Mouse (Mus musculus) liver, embryonic 16.5 days (tissue): ENCODE data around the gene Myo6. TPM values are rescaled to one million over a fixed set of nuclear protein-coding genes. Genes with fewer than 3 reads are reported as not detected.
A peak's percentile ranks its signal among the peaks of the same experiment; 100 is the strongest.
"Not testable (repeated sequence)": the region's sequence is repeated elsewhere in the genome, so short reads cannot be mapped to it uniquely, and the experiment has no call there.

ENCODE experiments used
- ATAC-seq: fragments of 200-750 bp; cut with Nextera tagmentation; 2 replicates; pipeline ENCODE4 v1.8.0; 2017; ENCODE audit warnings: low read depth, mild to moderate bottlenecking, moderate number of reproducible peaks, moderate library complexity
- H3K27ac ChIP-seq: fragments of 300-500 bp; sonication (generic); 2 replicates; pipeline ENCODE4 v1.5.1; 2014; ENCODE audit warnings: mild to moderate bottlenecking, low read length
- H3K27me3 ChIP-seq: fragments of 300-500 bp; sonication (generic); 2 replicates; pipeline ENCODE4 v1.6.1; 2014; ENCODE audit warnings: low read depth, low read length, mixed read lengths; ENCODE audit not compliant: control insufficient read depth, insufficient read depth
- H3K36me3 ChIP-seq: fragments of 300-500 bp; sonication (generic); 2 replicates; pipeline ENCODE4 v1.6.1; 2014; ENCODE audit warnings: mild to moderate bottlenecking; ENCODE audit not compliant: control insufficient read depth, insufficient read depth
- H3K4me1 ChIP-seq: fragments of 300-500 bp; sonication (generic); 2 replicates; pipeline ENCODE4 v1.6.1; 2014; ENCODE audit warnings: low read depth, low read length, mixed read lengths; ENCODE audit not compliant: control insufficient read depth
- H3K4me2 ChIP-seq: fragments of 300-500 bp; sonication (generic); 2 replicates; pipeline ENCODE4 v1.6.1; 2014; ENCODE audit warnings: low read depth, low read length, mixed read lengths
- H3K4me3 ChIP-seq: fragments of 300-500 bp; sonication (generic); 2 replicates; pipeline ENCODE4 v1.5.1; 2014; ENCODE audit warnings: low read depth, mild to moderate bottlenecking, low read length
- H3K9ac ChIP-seq: fragments of 300-500 bp; sonication (generic); 2 replicates; pipeline ENCODE4 v1.6.1; 2014; ENCODE audit warnings: low read depth, low read length
- H3K9me3 ChIP-seq: fragments of 300-500 bp; sonication (generic); replicated peaks from 2 replicates; pipeline ENCODE4 v1.6.1; 2016; ENCODE audit warnings: low read length; ENCODE audit not compliant: control insufficient read depth
- WGBS: fragments of 180-500 bp; shearing (Covaris S2); extraction: QIAGEN DNeasy Blood & Tissue Kit; methylation state at CpG from one replicate; pipeline ENCODE4 v1.1.7; 2014; ENCODE audit not compliant: insufficient replicate concordance; 5-methylcytosine and 5-hydroxymethylcytosine counted together
- polyA plus RNA-seq: library from polyadenylated mRNA; unstranded; fragments of >200 nt; fragmentation: Nextera tagmentation; extraction: Ambion mirVana; gene quantifications from 2 replicates; pipeline ENCODE4 v1.2.1, GENCODE M21; 2015

The Myo6 gene
- polyA plus RNA-seq, 1 experiment from 2014 or later, result 3.9 TPM

DNA sequence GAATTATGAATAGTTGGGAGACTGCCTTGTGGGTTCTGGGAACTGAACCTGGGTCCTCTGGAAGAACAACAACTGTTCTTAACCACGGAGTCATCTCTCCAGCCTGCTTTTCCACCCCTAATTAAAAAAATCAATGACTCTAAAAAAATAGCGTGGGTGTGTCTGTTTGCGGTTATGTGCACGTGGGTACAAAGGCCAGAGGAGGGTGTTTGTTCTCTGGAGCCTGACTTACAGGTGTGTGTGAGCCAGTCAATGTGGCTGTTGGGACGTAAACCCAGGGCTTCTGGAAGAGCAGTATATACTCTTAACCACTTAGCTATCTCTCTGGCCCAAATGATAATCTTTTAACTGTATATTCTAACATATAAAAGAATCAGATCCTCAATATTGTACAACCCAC is 148.8 kb downstream of the Myo6 start:
- no peaks in the 10 kb centered on the region for H3K27me3 ChIP-seq
- H3K27ac ChIP-seq, result no peak overlapping the region
- no peak overlapping the region for H3K4me2 ChIP-seq
- no peak overlapping the region for H3K4me3 ChIP-seq
- H3K9ac ChIP-seq, result no peak overlapping the region
- H3K4me1 ChIP-seq, result no peaks in the 10 kb centered on the region
- ATAC-seq, result peak; percentile 50; the same call in 1 of the 2 replicates
- 45% methylated on average over 5 of the region's 5 CpGs for WGBS
- H3K9me3 ChIP-seq, result no peaks in the 10 kb centered on the region
- no peaks in the 10 kb centered on the region for H3K36me3 ChIP-seq

DNA sequence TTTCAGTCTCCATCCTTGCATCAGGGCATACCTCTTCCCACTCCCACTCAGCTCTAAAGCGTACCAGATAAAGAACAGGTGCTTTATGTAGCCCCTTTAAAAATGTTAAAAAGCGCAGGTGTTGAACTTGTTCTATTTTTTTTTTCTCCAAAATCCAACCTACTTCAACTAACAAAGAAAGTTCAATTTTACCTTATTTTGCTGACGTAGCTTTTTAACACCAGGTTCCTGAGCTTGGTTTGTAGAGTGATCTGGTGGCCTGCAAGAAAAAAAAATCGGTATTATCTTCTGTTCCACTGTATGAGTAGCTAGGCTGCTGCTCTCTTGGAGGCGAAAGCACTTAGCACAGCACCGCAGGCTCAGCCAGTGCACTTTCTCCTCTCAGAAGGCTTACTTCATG is 151.1 kb downstream of the Myo6 start:
- Histone ChIP-seq H3K27ac (no peak overlapping the region), H3K4me3 (no peak overlapping the region), H3K36me3 (no peaks in the 10 kb centered on the region), H3K27me3 (no peaks in the 10 kb centered on the region), H3K4me2 (no peak overlapping the region), H3K9me3 (no peaks in the 10 kb centered on the region), H3K4me1 (no peaks in the 10 kb centered on the region), H3K9ac (no peak overlapping the region)
- 68% methylated on average over 6 of the region's 6 CpGs for WGBS
- ATAC-seq, result no peak

DNA sequence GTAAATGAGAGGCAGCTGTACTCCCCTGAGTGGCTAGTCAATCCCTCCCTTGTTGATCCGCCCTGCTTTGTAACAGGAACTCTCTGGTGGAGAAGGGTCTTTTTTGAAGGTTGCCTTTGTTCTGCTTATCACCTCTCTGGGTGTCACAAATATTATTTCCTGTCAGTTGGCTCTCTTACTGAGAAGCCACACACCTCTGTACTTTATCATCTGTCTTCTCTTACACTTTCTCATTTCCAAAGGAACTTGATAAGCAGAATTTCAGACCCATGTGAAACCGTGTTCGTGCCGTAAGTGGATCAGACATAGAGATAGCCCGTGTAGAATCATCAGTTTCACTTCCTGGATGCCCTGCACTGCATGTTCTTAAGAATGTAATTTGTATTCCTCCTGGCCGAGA is 153.2 kb downstream of the Myo6 start:
- Histone ChIP-seq H3K9ac (no peak overlapping the region), H3K9me3 (no peaks in the 10 kb centered on the region), H3K27ac (no peak overlapping the region), H3K4me3 (no peak overlapping the region), H3K27me3 (no peaks in the 10 kb centered on the region), H3K4me2 (no peak overlapping the region), H3K36me3 (no peaks in the 10 kb centered on the region), H3K4me1 (no peaks in the 10 kb centered on the region)
- WGBS, result 16% methylated on average over 6 of the region's 6 CpGs
- ATAC-seq, result no peak

DNA sequence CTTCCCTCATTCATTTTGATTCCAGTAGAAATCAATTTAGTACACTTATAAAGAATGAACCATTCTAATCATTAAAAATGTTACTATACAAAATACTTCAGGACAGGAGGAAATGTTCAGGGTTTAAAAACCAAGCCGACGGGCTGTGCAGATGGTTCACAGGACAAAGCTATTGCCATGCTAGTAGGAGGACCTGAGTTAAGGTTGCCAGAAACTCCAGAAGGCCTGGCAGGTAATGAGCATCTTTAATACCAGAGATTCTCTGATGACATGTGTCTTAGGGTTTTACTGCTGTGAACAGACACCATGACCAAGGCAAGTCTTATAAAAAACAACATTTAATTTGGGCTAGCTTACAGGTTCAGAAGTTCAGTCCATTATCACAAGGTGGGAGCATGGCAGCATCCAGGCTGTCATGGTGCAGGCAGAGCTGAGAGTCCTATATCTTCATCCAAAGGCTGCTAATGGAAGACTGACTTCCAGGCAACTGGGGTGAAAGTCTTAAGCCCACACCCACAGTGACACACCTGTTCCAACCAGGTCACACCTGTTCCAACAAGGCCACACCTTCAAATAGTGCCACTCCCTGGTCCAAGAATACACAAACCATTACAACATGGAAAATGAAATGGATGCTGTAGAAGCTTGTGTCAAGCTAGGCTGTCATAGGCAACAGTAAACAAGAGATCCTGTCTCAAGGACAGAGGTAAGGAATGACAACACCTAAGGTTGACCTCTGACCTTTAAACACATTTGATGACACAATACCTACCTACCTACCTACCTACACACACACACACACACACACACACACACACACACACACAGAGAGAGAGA is 156.4 kb downstream of the Myo6 start:
- not testable (repeated sequence) for H3K36me3 ChIP-seq, H3K27ac ChIP-seq, H3K9ac ChIP-seq, H3K27me3 ChIP-seq, H3K4me3 ChIP-seq, ATAC-seq, H3K4me2 ChIP-seq, H3K4me1 ChIP-seq, H3K9me3 ChIP-seq
- 72% methylated on average over 2 of the region's 2 CpGs for WGBS

DNA sequence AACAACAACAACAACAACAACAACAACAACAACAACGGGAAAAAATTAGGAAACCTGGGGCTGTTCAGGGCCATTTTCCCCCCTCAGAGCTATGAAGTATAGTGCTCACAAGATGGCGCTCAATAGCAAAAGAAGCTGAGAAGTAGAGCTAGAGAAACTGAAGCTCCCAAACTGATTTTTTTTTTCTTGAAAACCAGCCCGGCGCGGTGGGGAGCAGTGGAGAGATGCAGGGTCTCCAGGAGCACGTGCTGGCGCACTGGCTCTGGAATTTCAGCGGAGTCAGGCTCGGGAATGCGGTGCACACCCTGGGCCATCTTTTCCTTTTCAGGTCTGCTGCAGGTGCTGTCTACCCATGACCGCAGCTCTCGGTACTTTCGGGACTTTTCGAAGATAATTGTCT is 167.3 kb downstream of the Myo6 start:
- WGBS, result 22% methylated on average over 14 of the region's 14 CpGs
- Histone ChIP-seq H3K27ac (no peak overlapping the region), H3K4me1 (no peaks in the 10 kb centered on the region), H3K4me2 (peak overlapping the region; percentile 48), H3K27me3 (no peaks in the 10 kb centered on the region), H3K9ac (no peak overlapping the region), H3K36me3 (no peaks in the 10 kb centered on the region), H3K9me3 (no peaks in the 10 kb centered on the region), H3K4me3 (0 out of 2 replicates have a peak overlapping the region, but pooled peaks have one; percentile 28)
- ATAC-seq, result no peak

DNA sequence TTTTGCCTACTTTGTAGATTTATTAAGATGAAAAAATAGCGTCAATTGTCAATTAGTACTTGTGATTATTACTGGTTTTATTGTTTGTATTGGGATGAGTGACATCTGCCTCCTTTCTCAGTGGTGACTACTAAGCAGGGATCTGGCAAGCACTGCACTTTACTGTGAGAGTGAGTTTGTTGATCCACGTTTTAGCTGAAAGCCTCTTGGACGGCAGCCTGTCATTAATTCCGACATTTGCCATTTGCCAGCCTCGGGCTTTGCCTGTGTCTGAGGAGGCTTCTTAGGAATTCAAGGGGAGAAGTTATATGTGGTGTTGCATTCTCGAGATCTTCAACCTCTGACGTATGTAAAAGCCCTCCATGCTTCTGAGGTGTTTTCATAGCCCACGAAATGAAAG is 168.6 kb downstream of the Myo6 start:
- no peaks in the 10 kb centered on the region for H3K27me3 ChIP-seq
- H3K4me1 ChIP-seq, result no peaks in the 10 kb centered on the region
- no peak for ATAC-seq
- no peak overlapping the region for H3K27ac ChIP-seq
- WGBS, result 58% methylated on average over 8 of the region's 8 CpGs
- H3K4me2 ChIP-seq, result no peak overlapping the region
- H3K4me3 ChIP-seq, result no peak overlapping the region
- no peaks in the 10 kb centered on the region for H3K36me3 ChIP-seq
- H3K9me3 ChIP-seq, result no peaks in the 10 kb centered on the region
- no peak overlapping the region for H3K9ac ChIP-seq

DNA sequence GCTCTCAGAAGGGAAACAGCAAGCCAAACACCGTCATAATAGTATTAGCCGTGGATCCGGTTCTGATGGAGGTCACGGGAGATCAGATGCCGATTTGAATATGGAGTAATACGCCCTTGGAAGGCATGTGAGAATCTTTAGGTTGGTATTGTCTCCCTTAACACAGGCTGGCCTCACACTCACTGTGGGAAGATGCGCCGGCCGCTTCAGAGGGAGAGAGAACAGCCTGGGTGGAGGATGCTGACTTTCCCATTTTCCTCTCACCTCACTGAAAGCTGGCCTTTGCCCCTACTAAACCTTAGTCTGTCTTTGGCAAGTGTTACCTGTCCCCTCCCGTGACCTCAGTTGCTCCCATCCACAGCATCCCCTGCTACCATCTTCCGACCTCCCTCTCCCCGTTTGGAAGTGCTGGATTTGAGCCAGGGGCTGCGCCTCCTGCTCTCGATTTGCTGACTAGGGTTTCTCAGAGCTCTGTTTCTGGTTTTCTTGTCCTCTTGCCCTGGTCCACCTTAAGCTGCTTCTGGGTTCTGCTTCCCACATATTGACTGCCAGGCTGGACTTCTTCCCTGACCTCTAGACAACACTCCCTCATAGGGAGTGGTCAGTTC is 169.3 kb downstream of the Myo6 start:
- Histone ChIP-seq H3K9ac (no peak overlapping the region), H3K36me3 (no peaks in the 10 kb centered on the region), H3K27me3 (no peaks in the 10 kb centered on the region), H3K9me3 (no peaks in the 10 kb centered on the region), H3K4me2 (no peak overlapping the region), H3K4me1 (no peaks in the 10 kb centered on the region), H3K4me3 (no peak overlapping the region), H3K27ac (no peak overlapping the region)
- WGBS, result 68% methylated on average over 14 of the region's 14 CpGs
- ATAC-seq, result no peak

DNA sequence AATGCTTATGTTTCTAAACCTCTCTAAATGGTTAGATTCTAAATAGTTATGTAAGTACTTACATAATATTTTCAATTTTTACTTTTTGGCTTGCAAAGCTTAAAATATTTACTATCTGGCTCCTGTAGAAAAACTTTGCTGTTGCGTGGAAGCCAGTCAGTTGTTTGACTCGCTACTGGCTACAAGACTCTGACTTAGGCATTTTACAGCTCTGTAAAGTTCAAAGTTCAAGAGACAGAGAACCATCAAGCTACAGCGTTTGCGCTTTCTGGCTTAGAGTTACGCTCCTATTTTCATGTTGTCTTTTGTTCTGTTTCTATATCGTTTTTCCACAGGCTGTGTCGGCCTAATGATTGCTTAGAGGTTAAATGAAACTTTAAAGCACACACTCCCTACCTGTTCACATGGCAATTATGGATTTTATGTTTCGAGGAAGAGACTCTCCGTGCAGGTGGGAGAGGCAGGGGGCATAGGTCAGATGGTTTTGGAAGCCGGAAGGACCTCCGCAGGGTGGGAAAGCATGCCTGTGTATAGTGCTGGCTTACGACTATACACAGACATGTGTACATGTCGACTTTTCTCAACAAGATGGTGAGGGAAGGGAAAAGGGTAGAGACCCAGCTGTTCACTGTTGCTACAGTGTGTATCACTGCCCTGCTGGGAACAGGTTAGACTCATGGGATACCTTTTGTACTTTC is 171.0 kb downstream of the Myo6 start:
- WGBS, result 62% methylated on average over 13 of the region's 13 CpGs
- H3K36me3 ChIP-seq, result no peaks in the 10 kb centered on the region
- no peak overlapping the region for H3K27ac ChIP-seq
- no peaks in the 10 kb centered on the region for H3K4me1 ChIP-seq
- no peak overlapping the region for H3K4me3 ChIP-seq
- H3K9ac ChIP-seq, result no peak overlapping the region
- no peaks in the 10 kb centered on the region for H3K27me3 ChIP-seq
- no peaks in the 10 kb centered on the region for H3K9me3 ChIP-seq
- ATAC-seq, result no peak
- H3K4me2 ChIP-seq, result no peak overlapping the region

DNA sequence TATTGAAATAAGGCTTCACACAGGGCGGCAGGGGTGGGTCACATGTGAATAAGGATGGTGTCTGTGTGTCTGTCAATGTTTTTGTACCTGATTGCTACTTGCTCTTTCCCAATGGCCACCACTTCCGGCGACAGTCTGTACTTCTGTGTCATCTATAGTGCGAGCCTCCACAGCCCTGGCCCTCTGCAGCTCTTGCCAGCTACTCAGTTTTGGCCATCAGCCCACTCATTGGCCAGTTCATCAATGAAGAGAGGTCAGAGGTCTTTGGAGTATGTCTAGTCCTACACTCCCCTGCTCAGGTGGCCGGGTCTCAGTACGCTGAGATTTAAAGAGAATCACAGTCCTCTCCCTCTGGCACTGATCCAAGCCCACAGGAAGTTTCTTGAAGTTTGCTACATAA is 173.2 kb downstream of the Myo6 start:
- H3K4me1 ChIP-seq, result no peaks in the 10 kb centered on the region
- H3K27ac ChIP-seq, result no peak overlapping the region
- WGBS, result 59% methylated on average over 6 of the region's 6 CpGs
- no peaks in the 10 kb centered on the region for H3K36me3 ChIP-seq
- no peak overlapping the region for H3K4me2 ChIP-seq
- H3K9ac ChIP-seq, result no peak overlapping the region
- ATAC-seq, result peak; percentile 21; the same call in 1 of the 2 replicates
- no peaks in the 10 kb centered on the region for H3K27me3 ChIP-seq
- no peak overlapping the region for H3K4me3 ChIP-seq
- H3K9me3 ChIP-seq, result no peaks in the 10 kb centered on the region
